Mouse (Mus musculus): ENCODE measurements around the gene Fbxo34. TPM values are rescaled to one million over a fixed set of nuclear protein-coding genes. Genes with fewer than 3 reads are reported as not detected.
"Not testable (repeated sequence)": the region's sequence is repeated elsewhere in the genome, so short reads cannot be mapped to it uniquely, and the experiment has no call there.

Gene Fbxo34
- polyA plus RNA-seq, 1 experiment from 2014 or later = 27.5 TPM

- DNase-seq (ENCODE audit: low spot score); H3K4me2 ChIP-seq (ENCODE audit: low read length); H3K4me1 ChIP-seq (ENCODE audit: control insufficient read depth, insufficient read depth, low read length); H3K9ac ChIP-seq (ENCODE audit: low read length); H3K27ac ChIP-seq (ENCODE audit: low read depth, low read length); H3K27me3 ChIP-seq (replicated peaks; ENCODE audit: control insufficient read depth, insufficient read depth, low read length); H3K9me3 ChIP-seq (replicated peaks; ENCODE audit: control insufficient read depth, low read length); H3K36me3 ChIP-seq (ENCODE audit: control insufficient read depth, insufficient read depth, low read length); ATAC-seq; H3K4me3 ChIP-seq (ENCODE audit: low read depth, low read length): not testable (repeated sequence)
- 88% methylated on average over 10 of the region's 12 CpGs for WGBS
These were observed 79.4 kb downstream of the Fbxo34 start for GRCm38 (mm10) chr14:47529592-47529991.

GRCm38 (mm10) chr14:47532496-47532895, 82.3 kb downstream of the Fbxo34 start:
- H3K4me1 ChIP-seq (ENCODE audit: control insufficient read depth, insufficient read depth, low read length) = no peaks in the 10 kb centered on the region
- WGBS = 77% methylated on average over 1 of the region's 1 CpGs
- no peaks in the 10 kb centered on the region for H3K9me3 ChIP-seq (replicated peaks; ENCODE audit: control insufficient read depth, low read length)
- no peak overlapping the region for H3K4me2 ChIP-seq (ENCODE audit: low read length)
- ATAC-seq (no peak), DNase-seq (ENCODE audit: low spot score) (no peak)
- no peaks in the 10 kb centered on the region for H3K27me3 ChIP-seq (replicated peaks; ENCODE audit: control insufficient read depth, insufficient read depth, low read length)
- peaks cover 5% of the 10 kb centered on the region; the same call in 1 of the 2 replicates for H3K36me3 ChIP-seq (ENCODE audit: control insufficient read depth, insufficient read depth, low read length)
- no peak overlapping the region for H3K9ac ChIP-seq (ENCODE audit: low read length)
- H3K4me3 ChIP-seq (ENCODE audit: low read depth, low read length) = no peak overlapping the region
- H3K27ac ChIP-seq (ENCODE audit: low read depth, low read length) = no peak overlapping the region

- H3K9me3 ChIP-seq (replicated peaks; ENCODE audit: control insufficient read depth, low read length) = no peaks in the 10 kb centered on the region
- H3K4me3 ChIP-seq (ENCODE audit: low read depth, low read length) = no peak overlapping the region
- 46% methylated on average over 11 of the region's 11 CpGs for WGBS
- peak; percentile 64 for DNase-seq (ENCODE audit: low spot score)
- H3K4me2 ChIP-seq (ENCODE audit: low read length) = no peak overlapping the region
- no peak overlapping the region for H3K9ac ChIP-seq (ENCODE audit: low read length)
- H3K27ac ChIP-seq (ENCODE audit: low read depth, low read length) = no peak overlapping the region
- H3K27me3 ChIP-seq (replicated peaks; ENCODE audit: control insufficient read depth, insufficient read depth, low read length) = no peaks in the 10 kb centered on the region
- ATAC-seq = peak; percentile 62
- H3K36me3 ChIP-seq (ENCODE audit: control insufficient read depth, insufficient read depth, low read length) = peaks cover 5% of the 10 kb centered on the region; the same call in 1 of the 2 replicates
- no peaks in the 10 kb centered on the region for H3K4me1 ChIP-seq (ENCODE audit: control insufficient read depth, insufficient read depth, low read length)
These were observed 83.3 kb downstream of the Fbxo34 start for GRCm38 (mm10) chr14:47533365-47534175.

- H3K4me1 ChIP-seq (ENCODE audit: control insufficient read depth, insufficient read depth, low read length) = no peaks in the 10 kb centered on the region
- peaks cover 5% of the 10 kb centered on the region; the same call in 1 of the 2 replicates for H3K36me3 ChIP-seq (ENCODE audit: control insufficient read depth, insufficient read depth, low read length)
- H3K9me3 ChIP-seq (replicated peaks; ENCODE audit: control insufficient read depth, low read length) = no peaks in the 10 kb centered on the region
- no peak overlapping the region for H3K27ac ChIP-seq (ENCODE audit: low read depth, low read length)
- H3K4me2 ChIP-seq (ENCODE audit: low read length) = no peak overlapping the region
- no peak overlapping the region for H3K4me3 ChIP-seq (ENCODE audit: low read depth, low read length)
- DNase-seq (ENCODE audit: low spot score) = no peak
- no peaks in the 10 kb centered on the region for H3K27me3 ChIP-seq (replicated peaks; ENCODE audit: control insufficient read depth, insufficient read depth, low read length)
- H3K9ac ChIP-seq (ENCODE audit: low read length) = no peak overlapping the region
- 83% methylated on average over 5 of the region's 5 CpGs for WGBS
- no peak for ATAC-seq
These were observed 83.9 kb downstream of the Fbxo34 start for GRCm38 (mm10) chr14:47534176-47534525.

GRCm38 (mm10) chr14:47535096-47535495, 84.9 kb downstream of the Fbxo34 start:
- H3K4me1 ChIP-seq (ENCODE audit: control insufficient read depth, insufficient read depth, low read length) = no peaks in the 10 kb centered on the region
- no peaks in the 10 kb centered on the region for H3K9me3 ChIP-seq (replicated peaks; ENCODE audit: control insufficient read depth, low read length)
- H3K27me3 ChIP-seq (replicated peaks; ENCODE audit: control insufficient read depth, insufficient read depth, low read length) = no peaks in the 10 kb centered on the region
- WGBS = 81% methylated on average over 1 of the region's 1 CpGs
- no peak overlapping the region for H3K4me2 ChIP-seq (ENCODE audit: low read length)
- DNase-seq (ENCODE audit: low spot score) = no peak
- H3K9ac ChIP-seq (ENCODE audit: low read length) = no peak overlapping the region
- ATAC-seq = no peak
- H3K36me3 ChIP-seq (ENCODE audit: control insufficient read depth, insufficient read depth, low read length) = peaks cover 6% of the 10 kb centered on the region
- no peak overlapping the region for H3K27ac ChIP-seq (ENCODE audit: low read depth, low read length)
- no peak overlapping the region for H3K4me3 ChIP-seq (ENCODE audit: low read depth, low read length)

- H3K9ac ChIP-seq (ENCODE audit: low read length) = no peak overlapping the region
- no peak overlapping the region for H3K4me3 ChIP-seq (ENCODE audit: low read depth, low read length)
- H3K27ac ChIP-seq (ENCODE audit: low read depth, low read length) = no peak overlapping the region
- no peaks in the 10 kb centered on the region for H3K4me1 ChIP-seq (ENCODE audit: control insufficient read depth, insufficient read depth, low read length)
- no peaks in the 10 kb centered on the region for H3K27me3 ChIP-seq (replicated peaks; ENCODE audit: control insufficient read depth, insufficient read depth, low read length)
- WGBS = 91% methylated on average over 10 of the region's 10 CpGs
- DNase-seq (ENCODE audit: low spot score) (no peak), ATAC-seq (no peak)
- no peak overlapping the region for H3K4me2 ChIP-seq (ENCODE audit: low read length)
- peaks cover 54% of the 10 kb centered on the region for H3K36me3 ChIP-seq (ENCODE audit: control insufficient read depth, insufficient read depth, low read length)
- no peaks in the 10 kb centered on the region for H3K9me3 ChIP-seq (replicated peaks; ENCODE audit: control insufficient read depth, low read length)
These were observed 91.2 kb downstream of the Fbxo34 start for GRCm38 (mm10) chr14:47541325-47541948.

- 97% methylated on average over 3 of the region's 3 CpGs for WGBS
- Histone ChIP-seq H3K36me3 (ENCODE audit: control insufficient read depth, insufficient read depth, low read length) (peaks cover 63% of the 10 kb centered on the region), H3K9me3 (replicated peaks; ENCODE audit: control insufficient read depth, low read length) (no peaks in the 10 kb centered on the region), H3K4me2 (ENCODE audit: low read length) (no peak overlapping the region), H3K27ac (ENCODE audit: low read depth, low read length) (no peak overlapping the region), H3K4me3 (ENCODE audit: low read depth, low read length) (no peak overlapping the region), H3K4me1 (ENCODE audit: control insufficient read depth, insufficient read depth, low read length) (no peaks in the 10 kb centered on the region), H3K27me3 (replicated peaks; ENCODE audit: control insufficient read depth, insufficient read depth, low read length) (no peaks in the 10 kb centered on the region), H3K9ac (ENCODE audit: low read length) (no peak overlapping the region)
- DNase-seq (ENCODE audit: low spot score) (no peak), ATAC-seq (no peak)
These were observed 92.1 kb downstream of the Fbxo34 start for GRCm38 (mm10) chr14:47542283-47542682.

- H3K4me1 ChIP-seq (ENCODE audit: control insufficient read depth, insufficient read depth, low read length) = no peaks in the 10 kb centered on the region
- no peak overlapping the region for H3K27ac ChIP-seq (ENCODE audit: low read depth, low read length)
- H3K9ac ChIP-seq (ENCODE audit: low read length) = no peak overlapping the region
- no peaks in the 10 kb centered on the region for H3K9me3 ChIP-seq (replicated peaks; ENCODE audit: control insufficient read depth, low read length)
- no peak overlapping the region for H3K4me2 ChIP-seq (ENCODE audit: low read length)
- H3K36me3 ChIP-seq (ENCODE audit: control insufficient read depth, insufficient read depth, low read length) = peaks cover 82% of the 10 kb centered on the region
- DNase-seq (ENCODE audit: low spot score) (no peak), ATAC-seq (no peak)
- no peak overlapping the region for H3K4me3 ChIP-seq (ENCODE audit: low read depth, low read length)
- H3K27me3 ChIP-seq (replicated peaks; ENCODE audit: control insufficient read depth, insufficient read depth, low read length) = no peaks in the 10 kb centered on the region
- 94% methylated on average over 5 of the region's 5 CpGs for WGBS
These were observed 94.1 kb downstream of the Fbxo34 start for GRCm38 (mm10) chr14:47544286-47544685.

- WGBS = 93% methylated on average over 4 of the region's 4 CpGs
These were observed 94.7 kb downstream of the Fbxo34 start for GRCm38 (mm10) chr14:47544877-47545276.

More at GRCm38 (mm10) chr14:47544877-47545276, 94.7 kb downstream of the Fbxo34 start:
- H3K9ac ChIP-seq (ENCODE audit: low read length) = no peak overlapping the region
- no peak for DNase-seq (ENCODE audit: low spot score)
- no peaks in the 10 kb centered on the region for H3K27me3 ChIP-seq (replicated peaks; ENCODE audit: control insufficient read depth, insufficient read depth, low read length)
- ATAC-seq = no peak
- H3K4me2 ChIP-seq (ENCODE audit: low read length) = no peak overlapping the region
- H3K4me3 ChIP-seq (ENCODE audit: low read depth, low read length) = no peak overlapping the region
- no peak overlapping the region for H3K27ac ChIP-seq (ENCODE audit: low read depth, low read length)
- no peaks in the 10 kb centered on the region for H3K4me1 ChIP-seq (ENCODE audit: control insufficient read depth, insufficient read depth, low read length)
- peaks cover 85% of the 10 kb centered on the region for H3K36me3 ChIP-seq (ENCODE audit: control insufficient read depth, insufficient read depth, low read length)
- H3K9me3 ChIP-seq (replicated peaks; ENCODE audit: control insufficient read depth, low read length) = no peaks in the 10 kb centered on the region
